Mouse (Mus musculus): ENCODE data around the gene Tmco1. TPM values are rescaled to one million over a fixed set of nuclear protein-coding genes. Genes with fewer than 3 reads are reported as not detected.
"Not testable (repeated sequence)": the region's sequence is repeated elsewhere in the genome, so short reads cannot be mapped to it uniquely, and the experiment has no call there.

Gene Tmco1
- polyA plus RNA-seq, 1 experiment from 2014 or later: 65.7 TPM

DNA sequence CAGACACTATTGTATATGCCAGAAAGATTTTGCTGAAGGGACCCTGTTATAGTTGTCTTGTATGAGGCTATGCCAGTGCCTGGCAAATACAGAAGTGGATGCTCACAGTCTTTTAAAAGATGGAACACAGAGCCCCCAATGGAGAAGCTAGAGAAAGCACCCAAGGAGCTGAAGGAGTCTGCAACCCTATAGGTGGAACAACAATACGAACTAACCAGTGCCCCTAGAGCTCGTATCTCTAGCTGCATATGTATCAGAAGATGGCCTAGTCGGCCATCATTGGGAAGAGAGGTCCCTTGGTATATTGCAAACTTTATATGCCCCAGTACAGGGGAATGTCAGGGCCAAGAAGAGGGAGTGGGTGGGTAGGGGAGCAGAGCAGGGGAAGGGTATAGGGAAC lies 41.0 kb downstream of the Tmco1 start:
- WGBS: 65% methylated on average over 3 of the region's 3 CpGs
- H3K4me3 ChIP-seq; H3K9me3 ChIP-seq; DNase-seq (ENCODE audit: low spot score); H3K36me3 ChIP-seq (replicated peaks); H3K27me3 ChIP-seq (replicated peaks; ENCODE audit: low read depth, poor library complexity, severe bottlenecking); H3K27ac ChIP-seq (replicated peaks): not testable (repeated sequence)
- peaks cover 13% of the 10 kb centered on the region for H3K4me1 ChIP-seq

DNA sequence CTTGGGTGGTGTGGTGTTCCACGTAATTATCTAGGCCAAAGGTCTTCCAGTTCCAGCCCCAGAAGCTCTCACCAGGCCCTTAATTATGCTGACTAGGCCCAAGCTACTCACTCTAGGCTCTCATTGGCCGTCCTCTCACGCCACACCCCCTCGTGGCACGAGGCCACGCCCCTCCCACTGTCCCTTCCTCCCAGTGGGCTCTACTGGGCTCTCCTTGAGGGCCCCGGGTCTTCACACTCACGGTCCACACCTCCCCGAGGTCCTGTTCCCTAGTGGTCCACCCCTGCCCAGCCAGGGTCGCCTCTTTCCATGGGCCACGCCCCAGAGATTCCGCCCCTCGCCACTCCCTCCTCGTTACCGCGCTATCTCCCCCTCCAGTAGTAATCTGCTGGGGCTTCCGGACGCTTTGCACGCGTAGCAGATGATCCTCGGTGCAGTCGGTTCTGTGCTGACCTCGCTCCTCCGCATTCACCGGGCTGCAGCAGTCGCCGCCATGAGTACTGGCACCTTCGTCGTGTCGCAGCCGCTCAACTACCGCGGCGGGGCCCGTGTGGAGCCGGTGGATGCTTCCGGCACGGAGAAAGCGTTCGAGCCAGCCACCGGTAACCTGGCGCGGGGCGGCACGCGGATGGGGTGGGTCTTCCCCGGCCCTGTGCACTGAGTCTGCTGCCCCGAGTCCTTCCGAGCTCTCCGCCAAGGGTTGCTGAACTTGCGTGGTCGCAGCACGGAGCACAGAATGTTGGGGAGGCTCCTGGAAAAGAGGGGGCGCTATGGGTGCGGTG lies 41.8 kb downstream of the Tmco1 start, which contains the start of gene Aldh9a1:
Gene Aldh9a1, plus strand, starts transcription at position 177 of the 782 bp plus-strand sequence.
- H3K4me3 ChIP-seq: peak within 1 kb of the TSS; percentile 83
- H3K27me3 ChIP-seq (replicated peaks; ENCODE audit: low read depth, poor library complexity, severe bottlenecking): no peaks in the 10 kb centered on the region
- H3K36me3 ChIP-seq (replicated peaks): peaks cover 16% of the 10 kb centered on the region
- H3K4me1 ChIP-seq: peaks cover 13% of the 10 kb centered on the region
- WGBS: under 1% methylated on average over 55 of the region's 55 CpGs
- DNase-seq (ENCODE audit: low spot score): peak; percentile 93
- H3K9me3 ChIP-seq: no peaks in the 10 kb centered on the region
- peak within 1 kb of the TSS; percentile 90 for H3K27ac ChIP-seq (replicated peaks)

DNA sequence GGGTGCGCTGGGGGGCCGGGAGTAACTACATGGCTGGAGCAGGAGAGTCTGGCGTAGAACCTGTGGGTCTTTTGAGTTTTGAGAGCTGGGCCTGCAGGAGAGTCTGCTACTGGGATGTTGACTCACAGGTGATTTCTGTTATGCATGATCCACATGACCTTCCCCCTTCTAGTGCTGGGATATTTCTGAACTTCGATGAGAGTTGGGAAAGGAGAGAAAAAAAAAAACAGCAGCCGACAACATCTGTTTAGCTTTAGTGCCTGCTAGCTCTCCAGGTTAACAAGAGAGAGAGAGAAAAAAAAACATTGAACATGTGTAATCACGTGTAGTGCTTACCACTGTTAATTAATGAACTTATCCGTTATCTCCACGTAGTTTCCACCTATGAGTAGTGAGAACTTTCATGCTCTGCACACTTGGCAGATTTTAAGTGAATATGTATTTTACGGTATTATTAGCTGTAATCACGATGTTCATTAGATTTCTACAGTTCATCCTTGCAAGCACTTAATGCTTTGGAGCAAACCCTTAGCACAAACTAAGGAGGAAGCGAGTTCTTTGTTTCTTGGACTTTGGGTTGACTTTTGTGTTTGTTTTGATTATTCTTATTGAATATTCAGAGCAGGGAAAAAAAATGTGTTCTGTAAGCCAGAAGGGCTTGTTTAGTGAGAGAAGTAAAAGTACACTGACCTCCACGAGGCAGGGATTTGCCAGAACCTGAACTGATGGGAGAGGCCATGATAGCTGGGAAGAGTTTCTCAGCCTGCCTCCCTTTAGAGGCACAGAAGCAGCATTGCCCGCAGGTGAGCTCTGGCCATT lies 42.6 kb downstream of the Tmco1 start:
- 26% methylated on average over 13 of the region's 13 CpGs for WGBS
- Histone ChIP-seq H3K27me3 (replicated peaks; ENCODE audit: low read depth, poor library complexity, severe bottlenecking) (no peaks in the 10 kb centered on the region), H3K27ac (replicated peaks) (peak overlapping the region; percentile 90), H3K9me3 (no peaks in the 10 kb centered on the region), H3K4me3 (peak overlapping the region; percentile 83), H3K36me3 (replicated peaks) (peaks cover 24% of the 10 kb centered on the region), H3K4me1 (peaks cover 13% of the 10 kb centered on the region)
- DNase-seq (ENCODE audit: low spot score): no peak

DNA sequence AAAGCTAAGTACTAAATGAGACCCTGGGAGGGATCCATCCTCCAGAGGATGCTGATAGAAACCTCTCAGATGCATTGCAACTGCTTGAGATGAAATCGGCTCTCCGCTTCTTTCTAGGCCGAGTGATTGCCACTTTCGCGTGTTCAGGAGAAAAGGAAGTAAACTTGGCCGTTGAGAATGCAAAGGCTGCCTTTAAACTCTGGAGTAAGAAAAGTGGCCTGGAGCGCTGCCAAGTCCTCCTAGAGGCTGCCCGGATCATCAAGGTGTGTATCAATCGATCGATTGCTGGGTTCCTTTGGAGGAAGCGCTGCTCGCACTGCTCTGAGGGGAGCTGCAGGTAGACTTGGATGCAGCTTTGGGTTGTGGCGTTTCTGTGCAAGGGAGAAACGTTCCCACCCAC lies 44.2 kb downstream of the Tmco1 start:
- 94% methylated on average over 14 of the region's 14 CpGs for WGBS
- Histone ChIP-seq H3K9me3 (no peaks in the 10 kb centered on the region), H3K4me3 (no peak overlapping the region), H3K27me3 (replicated peaks; ENCODE audit: low read depth, poor library complexity, severe bottlenecking) (no peaks in the 10 kb centered on the region), H3K27ac (replicated peaks) (no peak overlapping the region), H3K36me3 (replicated peaks) (peaks cover 40% of the 10 kb centered on the region), H3K4me1 (peaks cover 13% of the 10 kb centered on the region)
- no peak for DNase-seq (ENCODE audit: low spot score)

DNA sequence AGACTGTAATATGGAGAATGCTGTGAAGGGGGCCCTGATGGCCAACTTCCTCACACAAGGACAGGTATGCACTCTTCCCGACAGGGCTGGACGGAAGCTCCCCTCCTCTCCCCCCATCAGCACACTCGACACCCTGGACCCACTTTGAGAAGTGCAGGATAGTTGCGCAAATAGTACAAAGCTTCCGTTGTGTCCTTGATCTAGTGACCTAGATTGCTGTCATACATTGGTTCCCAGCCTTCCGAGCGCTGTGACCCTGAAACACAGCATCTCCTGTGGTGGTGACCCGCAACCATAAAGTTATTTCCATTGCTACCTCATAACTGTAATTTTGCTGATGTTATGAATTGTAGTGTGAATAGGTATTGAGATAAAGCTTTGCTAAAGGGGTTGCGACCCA lies 49.2 kb downstream of the Tmco1 start:
- Histone ChIP-seq H3K27me3 (replicated peaks; ENCODE audit: low read depth, poor library complexity, severe bottlenecking) (no peaks in the 10 kb centered on the region), H3K4me3 (no peak overlapping the region), H3K4me1 (no peaks in the 10 kb centered on the region), H3K9me3 (no peaks in the 10 kb centered on the region), H3K36me3 (replicated peaks) (peaks cover 78% of the 10 kb centered on the region), H3K27ac (replicated peaks) (no peak overlapping the region)
- DNase-seq (ENCODE audit: low spot score): no peak
- WGBS: 92% methylated on average over 9 of the region's 9 CpGs

DNA sequence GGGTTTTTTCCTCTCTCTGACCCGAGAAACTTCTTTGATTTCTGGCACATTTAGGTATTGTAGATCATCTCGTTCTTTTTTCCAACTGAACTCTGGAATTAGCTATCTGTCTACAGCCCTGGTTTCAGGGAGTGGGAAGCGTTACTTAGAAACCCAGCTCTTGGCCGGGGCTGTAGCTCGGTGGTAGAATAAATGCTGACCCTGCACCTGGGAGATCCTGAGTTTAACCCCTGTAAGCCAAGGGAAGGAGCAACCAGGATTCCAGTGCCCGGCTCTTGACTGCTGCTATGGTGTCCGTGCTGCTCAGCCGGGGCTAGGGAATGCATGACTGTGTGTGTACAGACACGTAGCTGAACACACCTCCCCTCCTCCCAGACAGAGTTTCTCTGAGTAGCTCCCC lies 50.6 kb downstream of the Tmco1 start:
- no peak for DNase-seq (ENCODE audit: low spot score)
- WGBS: 88% methylated on average over 9 of the region's 9 CpGs
- H3K9me3 ChIP-seq: no peaks in the 10 kb centered on the region
- peaks cover 81% of the 10 kb centered on the region for H3K36me3 ChIP-seq (replicated peaks)
- no peaks in the 10 kb centered on the region for H3K4me1 ChIP-seq
- H3K4me3 ChIP-seq: no peak overlapping the region
- H3K27ac ChIP-seq (replicated peaks): no peak overlapping the region
- no peaks in the 10 kb centered on the region for H3K27me3 ChIP-seq (replicated peaks; ENCODE audit: low read depth, poor library complexity, severe bottlenecking)

DNA sequence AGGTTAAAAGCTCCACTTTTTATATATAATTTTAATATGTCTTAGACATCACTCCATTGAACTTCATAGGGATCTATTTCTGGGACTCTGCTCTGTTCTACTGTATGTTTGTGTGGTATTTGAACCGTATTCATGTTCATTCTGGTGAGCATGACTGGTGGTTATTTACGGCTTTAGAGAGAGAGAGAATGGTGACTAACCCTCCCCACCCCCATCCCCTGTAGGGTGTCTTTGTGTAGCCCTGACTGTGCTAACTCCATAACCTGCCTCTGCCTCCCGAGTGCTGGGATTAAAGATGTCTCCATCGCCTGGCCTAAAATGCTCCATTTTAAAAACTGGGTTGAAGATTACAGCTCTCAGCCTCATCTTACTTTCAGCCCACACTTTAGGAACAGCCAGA lies 52.1 kb downstream of the Tmco1 start:
- Histone ChIP-seq H3K27me3 (replicated peaks; ENCODE audit: low read depth, poor library complexity, severe bottlenecking) (no peaks in the 10 kb centered on the region), H3K4me1 (no peaks in the 10 kb centered on the region), H3K36me3 (replicated peaks) (peaks cover 80% of the 10 kb centered on the region), H3K4me3 (no peak overlapping the region), H3K27ac (replicated peaks) (no peak overlapping the region), H3K9me3 (no peaks in the 10 kb centered on the region)
- 82% methylated on average over 4 of the region's 4 CpGs for WGBS
- no peak for DNase-seq (ENCODE audit: low spot score)

DNA sequence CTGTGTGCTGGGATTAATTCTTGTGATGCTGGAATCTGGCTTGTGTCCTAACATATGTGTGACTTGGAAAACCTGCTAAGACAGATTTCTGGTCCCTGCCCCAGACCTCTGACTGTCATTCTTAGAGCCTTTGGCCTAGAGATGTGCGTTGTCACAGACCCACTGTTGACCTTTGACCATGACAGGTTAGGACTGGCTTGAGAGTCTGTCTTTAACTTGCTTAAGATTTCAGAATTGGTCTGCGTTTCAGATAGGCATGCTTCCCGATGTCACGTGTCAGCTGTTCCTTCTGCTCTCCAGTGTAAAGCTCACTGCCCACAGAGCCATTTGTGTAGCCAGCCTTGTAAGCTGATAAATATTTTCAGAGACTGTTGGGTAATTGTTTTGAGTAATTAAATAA lies 54.6 kb downstream of the Tmco1 start:
- Histone ChIP-seq H3K4me1 (no peaks in the 10 kb centered on the region), H3K27me3 (replicated peaks; ENCODE audit: low read depth, poor library complexity, severe bottlenecking) (no peaks in the 10 kb centered on the region), H3K9me3 (no peaks in the 10 kb centered on the region), H3K4me3 (no peak overlapping the region), H3K36me3 (replicated peaks) (peaks cover 77% of the 10 kb centered on the region), H3K27ac (replicated peaks) (no peak overlapping the region)
- DNase-seq (ENCODE audit: low spot score): no peak
- 83% methylated on average over 4 of the region's 4 CpGs for WGBS

DNA sequence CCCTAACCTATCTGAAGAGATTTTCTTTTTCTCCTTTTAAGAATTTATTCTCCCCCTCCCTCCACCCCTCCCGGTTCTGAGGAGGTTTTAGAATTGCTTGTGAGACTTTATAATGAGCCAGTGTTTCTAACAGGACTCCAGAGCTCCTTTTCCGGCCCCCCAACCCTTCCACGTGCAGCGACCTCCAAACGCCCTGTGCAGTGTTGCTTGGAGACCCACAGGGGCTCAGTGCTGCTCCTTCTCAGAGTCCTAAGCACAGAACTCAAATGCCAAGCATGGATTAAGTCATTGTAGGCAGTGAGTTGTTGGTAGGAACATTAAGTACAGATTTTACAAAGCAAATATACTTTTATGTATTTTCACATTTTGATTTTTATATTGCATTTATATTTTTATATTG lies 55.1 kb downstream of the Tmco1 start:
- 77% methylated on average over 5 of the region's 5 CpGs for WGBS
- H3K36me3 ChIP-seq (replicated peaks): peaks cover 72% of the 10 kb centered on the region
- no peak for DNase-seq (ENCODE audit: low spot score)

DNA sequence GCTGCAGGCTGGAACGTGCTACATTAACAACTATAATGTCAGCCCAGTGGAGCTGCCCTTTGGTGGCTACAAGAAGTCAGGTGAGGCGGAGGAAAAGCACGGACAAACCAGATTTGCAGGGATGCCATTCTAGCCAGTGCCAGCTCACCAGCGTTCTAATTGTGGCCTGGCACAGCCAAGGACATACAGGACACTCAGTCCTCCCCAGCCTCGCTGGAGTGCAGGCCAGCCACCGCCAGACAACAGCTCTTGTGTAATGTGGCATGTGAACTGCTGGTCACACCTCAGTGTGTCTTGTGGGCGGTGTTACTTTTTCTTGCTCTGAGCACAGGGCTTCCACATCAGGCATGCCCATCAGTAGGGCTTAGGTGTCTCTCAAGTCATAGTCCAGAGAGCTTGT lies 57.6 kb downstream of the Tmco1 start:
- peaks cover 54% of the 10 kb centered on the region for H3K36me3 ChIP-seq (replicated peaks)
- H3K27ac ChIP-seq (replicated peaks): no peak overlapping the region
- no peak overlapping the region for H3K4me3 ChIP-seq
- 88% methylated on average over 7 of the region's 7 CpGs for WGBS
- no peaks in the 10 kb centered on the region for H3K27me3 ChIP-seq (replicated peaks; ENCODE audit: low read depth, poor library complexity, severe bottlenecking)
- no peak for DNase-seq (ENCODE audit: low spot score)
- no peaks in the 10 kb centered on the region for H3K9me3 ChIP-seq
- H3K4me1 ChIP-seq: no peaks in the 10 kb centered on the region

More for the DNA sequence above, 55.1 kb downstream of the Tmco1 start:
- Histone ChIP-seq H3K9me3 (no peaks in the 10 kb centered on the region), H3K4me1 (no peaks in the 10 kb centered on the region), H3K4me3 (no peak overlapping the region), H3K27me3 (replicated peaks; ENCODE audit: low read depth, poor library complexity, severe bottlenecking) (no peaks in the 10 kb centered on the region), H3K27ac (replicated peaks) (no peak overlapping the region)

DNA sequence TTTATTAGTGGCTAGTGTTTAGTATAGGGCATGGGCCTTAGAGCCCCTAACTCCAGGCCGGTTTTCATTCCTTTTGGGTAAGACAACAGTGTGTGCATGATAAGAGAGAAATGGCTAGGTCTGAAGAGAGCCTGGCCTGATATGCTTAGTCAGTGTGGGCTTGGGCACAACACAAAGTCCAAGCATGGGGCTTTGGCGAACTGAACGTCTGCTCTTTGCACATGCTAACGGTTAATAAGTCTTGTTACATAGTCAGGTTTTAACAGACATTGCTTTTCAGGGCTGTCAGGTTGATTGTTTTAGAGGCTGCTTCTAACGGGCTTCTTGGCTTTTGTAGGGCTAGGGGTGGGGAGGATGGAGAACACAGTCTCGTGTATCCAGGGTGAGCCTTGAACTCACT lies 58.4 kb downstream of the Tmco1 start:
- Histone ChIP-seq H3K9me3 (no peaks in the 10 kb centered on the region), H3K27ac (replicated peaks) (no peak overlapping the region), H3K36me3 (replicated peaks) (peaks cover 46% of the 10 kb centered on the region), H3K4me3 (no peak overlapping the region), H3K27me3 (replicated peaks; ENCODE audit: low read depth, poor library complexity, severe bottlenecking) (no peaks in the 10 kb centered on the region), H3K4me1 (no peaks in the 10 kb centered on the region)
- WGBS: 91% methylated on average over 6 of the region's 6 CpGs
- no peak for DNase-seq (ENCODE audit: low spot score)

DNA sequence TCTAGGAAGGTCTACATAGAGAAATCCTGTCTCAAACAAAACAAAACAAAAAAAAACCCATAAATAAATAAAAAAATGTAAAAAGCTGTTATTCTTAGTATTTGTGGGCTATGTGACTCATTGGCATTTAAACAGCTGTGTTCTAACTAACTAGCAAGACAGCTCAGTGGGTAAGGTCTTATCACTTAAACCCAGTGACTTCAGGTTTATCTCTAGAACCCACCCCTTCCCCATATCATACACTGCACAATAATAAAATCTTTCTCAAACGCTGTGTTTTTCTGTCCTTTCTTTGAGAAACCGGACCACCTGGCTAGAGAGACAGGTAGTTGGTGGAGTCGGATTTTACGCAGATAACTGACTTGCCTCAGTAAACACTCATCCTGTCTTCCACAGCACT lies 59.8 kb downstream of the Tmco1 start:
- Histone ChIP-seq H3K4me3 (no peak overlapping the region), H3K27me3 (replicated peaks; ENCODE audit: low read depth, poor library complexity, severe bottlenecking) (no peaks in the 10 kb centered on the region), H3K4me1 (no peaks in the 10 kb centered on the region), H3K27ac (replicated peaks) (no peak overlapping the region), H3K36me3 (replicated peaks) (peaks cover 39% of the 10 kb centered on the region), H3K9me3 (no peaks in the 10 kb centered on the region)
- WGBS: 91% methylated on average over 4 of the region's 4 CpGs
- no peak for DNase-seq (ENCODE audit: low spot score)

DNA sequence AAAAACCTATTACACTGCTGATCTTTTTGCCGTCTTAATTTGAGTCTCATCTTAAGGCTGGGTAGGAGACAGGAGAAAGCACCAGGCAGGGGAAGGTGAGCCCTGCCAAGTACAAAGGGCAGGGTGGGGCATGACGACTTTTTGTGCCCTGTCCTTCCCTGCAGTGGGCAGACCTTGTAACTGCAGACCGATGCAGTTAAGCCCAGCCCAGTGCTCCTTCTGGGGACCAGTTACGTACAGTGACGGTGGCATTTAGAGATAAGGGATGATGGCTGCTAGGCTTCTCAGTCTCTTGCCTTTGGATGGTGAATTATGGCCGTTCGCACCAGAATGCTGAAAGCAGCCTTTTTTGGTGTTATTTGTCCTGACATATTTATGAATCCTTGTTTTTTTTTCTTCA lies 60.3 kb downstream of the Tmco1 start:
- no peak overlapping the region for H3K4me3 ChIP-seq
- H3K9me3 ChIP-seq: no peaks in the 10 kb centered on the region
- DNase-seq (ENCODE audit: low spot score): no peak
- no peak overlapping the region for H3K27ac ChIP-seq (replicated peaks)
- H3K36me3 ChIP-seq (replicated peaks): peaks cover 39% of the 10 kb centered on the region
- WGBS: 87% methylated on average over 7 of the region's 7 CpGs
- no peaks in the 10 kb centered on the region for H3K4me1 ChIP-seq
- H3K27me3 ChIP-seq (replicated peaks; ENCODE audit: low read depth, poor library complexity, severe bottlenecking): peaks cover under 1% of the 10 kb centered on the region; the same call in 1 of the 2 replicates

Data from embryonic facial prominence, embryonic 10.5 days (tissue).